Mouse (Mus musculus) mouse embryonic stem cell (cell line): ENCODE measurements around the gene Ptbp1.

Source experiments
- in situ Hi-C, 2 experiments: fragments of 300-500 bp; cut with MboI; formaldehyde crosslinking; loops; 1 replicate in 1 of 2; 3 replicates in 1 of 2; pipeline ENCODE4 v1.14.3; 2019 to 2020; ENCODE audit warnings: low sequenced_read_pairs in 2 of 2, low pct_unique_long_range_greater_than_20kb in 1 of 2, mixed read lengths in 1 of 2; ENCODE audit not compliant: unreplicated experiment in 1 of 2

Ptbp1 gene

GRCm38 (mm10) chr10:79853860-79854795 is at the start of gene Ptbp1:
Gene Ptbp1 (plus strand): TSS chr10:79854427.
- in situ Hi-C loops = no loop called here

- in situ Hi-C loops = no loop called here
Measured at GRCm38 (mm10) chr10:79805636-79806035, 48.6 kb upstream of the Ptbp1 start.

GRCm38 (mm10) chr10:79806331-79806730 is 47.9 kb upstream of the Ptbp1 start:
- in situ Hi-C loops = no loop called here

- in situ Hi-C loops = no loop called here
Measured at GRCm38 (mm10) chr10:79806972-79807371, 47.3 kb upstream of the Ptbp1 start.

- in situ Hi-C loops = no loop called here
Measured at GRCm38 (mm10) chr10:79807826-79808225, 46.4 kb upstream of the Ptbp1 start.

- in situ Hi-C loops = no loop called here
Measured at GRCm38 (mm10) chr10:79808728-79809127, 45.5 kb upstream of the Ptbp1 start.

- in situ Hi-C loops = no loop called here
Measured at GRCm38 (mm10) chr10:79811736-79812637, 42.2 kb upstream of the Ptbp1 start.

- in situ Hi-C loops = no loop called here
Measured at GRCm38 (mm10) chr10:79814271-79814842, 39.9 kb upstream of the Ptbp1 start.

- in situ Hi-C loops = no loop called here
Measured at GRCm38 (mm10) chr10:79815671-79816494, 38.3 kb upstream of the Ptbp1 start.

- in situ Hi-C loops = no loop called here
Measured at GRCm38 (mm10) chr10:79817111-79817510, 37.1 kb upstream of the Ptbp1 start.

GRCm38 (mm10) chr10:79818225-79818624 is 36.0 kb upstream of the Ptbp1 start:
- in situ Hi-C loops = no loop called here

- in situ Hi-C loops = no loop called here
Measured at GRCm38 (mm10) chr10:79819606-79820005, 34.6 kb upstream of the Ptbp1 start.

- in situ Hi-C loops = no loop called here
Measured at GRCm38 (mm10) chr10:79820277-79820676, 34.0 kb upstream of the Ptbp1 start.

- in situ Hi-C loops = no loop called here
Measured at GRCm38 (mm10) chr10:79820782-79821181, 33.4 kb upstream of the Ptbp1 start, which contains the start of gene Misp. Gene Misp (plus strand): TSS chr10:79820989.

GRCm38 (mm10) chr10:79821731-79822130 is 32.5 kb upstream of the Ptbp1 start:
- in situ Hi-C loops = no loop called here

GRCm38 (mm10) chr10:79822372-79822771 is 31.9 kb upstream of the Ptbp1 start:
- in situ Hi-C loops = no loop called here

- in situ Hi-C loops = no loop called here
Measured at GRCm38 (mm10) chr10:79823011-79823410, 31.2 kb upstream of the Ptbp1 start.

- in situ Hi-C loops = no loop called here
Measured at GRCm38 (mm10) chr10:79824413-79824812, 29.8 kb upstream of the Ptbp1 start.
